Mouse (Mus musculus) CD4-positive, CD25-positive, alpha-beta regulatory T cell, adult 9 weeks (primary cell): ENCODE results near the gene Csrp2. TPM values are rescaled to one million over a fixed set of nuclear protein-coding genes. Genes with fewer than 3 reads are reported as not detected.

Source experiments
- polyA plus RNA-seq: library from polyadenylated mRNA; unstranded; fragments of 100-300 nt; shearing (Covaris generic); gene quantifications from one replicate; pipeline ENCODE4 v1.2.1, GENCODE M21; 2017

The Csrp2 gene
- 4.9 TPM for polyA plus RNA-seq

GRCm38 (mm10) chr10:110919531-110920343 lies at the start of gene Csrp2:
Gene Csrp2, plus strand, starts transcription at chr10:110919789.

Other genes with a start within 250 kb of the Csrp2 start
- gene E2f7, start 174.3 kb upstream of the Csrp2 start, polyA plus RNA-seq = 1.3 TPM
- gene Zdhhc17, start 90.4 kb downstream of the Csrp2 start, polyA plus RNA-seq = 42.0 TPM
- 12.5 TPM for gene Osbpl8, start 245.0 kb downstream of the Csrp2 start, polyA plus RNA-seq